Mouse (Mus musculus) thymus, postnatal 4 days (tissue): ENCODE data around the gene Mest.

Experiments
- DNase-seq: peaks from one replicate; pipeline ENCODE4 v3.0.0; 2021

The Mest gene

DNA sequence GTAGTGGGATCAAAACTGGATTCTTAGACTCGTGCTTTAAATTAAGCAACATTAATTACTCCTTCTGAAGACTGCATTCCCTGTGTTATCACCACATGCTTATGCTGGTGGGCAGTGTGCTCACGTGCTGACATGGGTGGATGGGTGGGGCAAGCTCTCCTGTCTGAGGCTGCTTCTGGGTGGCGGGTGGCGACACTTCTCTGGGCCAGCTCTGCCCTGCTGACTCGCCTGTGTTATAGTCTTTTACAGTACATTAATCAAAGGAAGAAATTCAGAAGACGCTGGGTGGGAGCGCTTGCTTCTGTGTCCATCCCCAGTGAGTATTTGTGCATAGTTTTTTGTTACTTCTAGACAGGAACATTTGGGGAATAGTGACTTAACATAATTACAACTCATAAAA lies 22.2 kb downstream of the Mest start:
- no peak for DNase-seq

DNA sequence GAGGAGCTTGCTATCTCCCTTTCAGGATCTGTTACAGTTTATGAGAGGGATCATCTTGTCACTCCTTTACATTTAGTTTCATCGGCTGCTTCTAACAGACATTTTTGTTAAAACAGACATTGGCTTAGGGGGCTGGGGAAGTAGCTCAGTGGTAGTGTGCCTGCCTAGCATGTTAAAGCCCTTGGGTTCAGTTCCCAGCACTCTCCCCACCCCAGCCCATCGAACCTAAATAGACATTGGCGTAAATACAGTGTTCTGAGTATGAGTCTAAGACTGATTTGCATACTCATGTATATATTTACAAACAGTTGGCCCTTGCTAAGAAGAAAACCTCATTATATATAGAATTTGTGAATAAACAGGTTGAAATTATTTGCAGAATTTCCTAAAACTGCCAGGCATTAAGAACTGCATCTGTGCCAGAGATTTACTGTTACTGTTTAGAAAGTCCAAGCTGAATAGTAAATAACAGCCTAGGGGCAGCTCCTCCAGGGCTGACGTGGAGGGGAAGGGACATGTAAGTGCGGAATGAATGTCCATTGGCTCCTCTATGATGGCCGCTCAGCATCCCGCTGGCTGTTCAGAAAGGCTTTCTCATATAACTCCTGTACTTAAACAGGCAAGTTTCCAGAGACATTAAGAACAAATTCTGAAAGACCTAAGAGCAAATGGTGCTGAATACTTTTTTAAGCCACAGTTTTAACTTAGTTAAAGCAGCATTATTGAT lies 24.4 kb downstream of the Mest start:
- DNase-seq, result no peak

DNA sequence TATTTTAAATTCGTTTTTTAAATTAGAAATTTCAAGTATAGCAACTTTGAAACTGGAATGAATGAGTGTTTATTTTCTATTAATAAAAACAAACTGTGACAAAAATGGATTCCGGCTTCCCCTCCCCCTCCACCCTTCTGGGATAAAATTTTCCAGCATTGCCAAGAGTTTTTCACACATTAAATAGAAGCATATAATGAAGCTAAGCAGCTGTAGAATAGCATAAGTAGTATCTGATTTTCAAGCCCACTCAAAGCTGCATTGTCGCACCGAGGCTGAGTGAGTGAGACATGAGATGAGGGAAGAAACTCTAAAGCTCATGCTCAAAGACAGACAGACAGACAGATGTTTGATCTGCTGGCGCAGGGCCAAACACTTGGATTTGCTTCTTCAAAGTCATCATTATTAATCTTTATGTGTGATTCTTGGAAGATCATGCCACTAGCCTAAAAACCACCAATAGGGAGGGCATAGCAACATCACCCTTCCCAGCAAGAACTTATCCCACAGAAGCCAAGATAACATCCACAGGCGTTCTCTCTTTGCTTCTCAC lies 25.1 kb downstream of the Mest start:
- DNase-seq, result no peak

DNA sequence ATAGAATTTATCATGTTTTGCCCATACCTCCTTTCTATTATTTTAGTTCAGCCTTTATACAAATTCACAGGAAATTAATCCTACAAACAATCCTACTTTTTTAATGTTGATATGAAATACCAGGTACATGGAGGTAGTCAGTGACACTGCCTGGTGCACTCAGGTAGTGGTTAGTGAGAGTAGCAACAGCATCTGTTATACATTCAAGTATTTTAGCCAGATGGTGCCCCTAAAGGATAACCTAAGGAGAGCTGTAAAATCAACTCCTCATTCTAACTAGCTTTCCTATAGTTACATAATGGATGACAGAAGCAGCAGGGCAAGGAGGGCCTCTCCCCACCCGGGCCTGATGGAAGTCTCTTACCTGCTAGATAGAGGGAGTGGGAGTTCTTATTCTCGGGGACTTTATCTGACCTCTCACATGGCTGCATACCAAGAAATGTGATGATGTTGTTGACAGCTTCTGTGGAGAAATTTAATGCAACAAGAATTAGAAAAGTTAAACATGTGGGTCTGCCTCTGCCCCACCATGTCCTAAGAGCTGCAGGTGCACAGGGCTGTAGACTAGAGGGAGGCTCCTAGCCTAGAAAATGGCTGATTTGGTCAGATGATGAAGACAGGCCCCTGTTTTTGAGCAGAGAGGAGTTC lies 25.8 kb downstream of the Mest start:
- DNase-seq, result no peak

DNA sequence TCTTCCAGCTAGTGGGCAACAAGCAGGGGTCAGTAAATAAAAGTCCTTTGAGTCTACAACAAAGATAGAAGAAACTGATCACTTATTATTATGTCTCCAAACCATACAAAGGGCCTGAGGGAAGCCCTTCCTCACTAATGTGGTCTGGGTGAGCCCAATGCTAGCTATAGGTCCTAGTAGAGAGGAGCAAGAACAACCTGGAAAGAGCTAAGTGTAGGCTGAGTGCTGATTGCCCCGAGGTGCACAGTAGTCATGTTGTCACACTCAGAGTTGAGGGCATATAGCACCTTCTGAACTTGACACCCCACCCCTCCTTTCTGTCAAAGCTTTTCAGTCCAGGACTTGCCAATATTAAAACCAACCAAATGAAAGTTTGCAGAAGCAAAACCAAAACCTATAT lies 26.5 kb downstream of the Mest start:
- DNase-seq, result no peak

DNA sequence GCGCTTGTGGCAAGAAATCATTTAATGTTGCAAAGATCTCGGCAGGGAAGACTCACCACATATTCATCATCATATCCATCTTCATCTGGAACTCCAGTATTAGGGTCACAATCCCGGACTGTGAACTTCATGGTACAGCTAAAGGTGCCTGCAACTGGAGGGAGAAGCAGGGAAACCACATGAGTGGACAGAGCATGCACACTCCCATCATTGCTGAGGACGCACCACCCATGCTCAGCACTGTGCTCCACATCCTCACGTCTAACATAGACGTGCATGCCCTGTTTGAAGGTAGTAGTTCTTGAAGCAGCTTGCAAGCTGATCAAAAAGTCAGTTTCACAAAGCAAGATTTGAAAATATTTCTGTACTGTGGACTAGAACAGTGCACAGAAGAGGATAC lies 27.1 kb downstream of the Mest start:
- DNase-seq, result no peak

DNA sequence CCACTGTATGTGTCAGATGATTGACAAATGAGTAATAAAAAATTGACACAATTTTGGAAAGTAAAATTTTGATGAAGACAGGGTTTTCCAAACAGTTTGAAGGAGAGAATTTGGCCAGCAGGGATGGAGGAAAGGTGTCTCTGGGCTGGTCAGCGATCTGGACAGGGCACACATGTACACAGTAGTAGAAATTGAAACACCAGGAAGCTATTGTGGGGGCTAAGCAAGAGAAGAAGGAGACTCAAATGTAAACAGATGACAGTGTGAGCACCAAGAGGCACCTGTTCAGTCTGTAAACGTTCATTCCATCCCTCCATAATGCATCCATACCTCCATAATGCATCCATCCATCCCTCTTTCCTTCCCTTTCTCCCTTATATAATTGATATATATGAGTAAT lies 27.9 kb downstream of the Mest start:
- DNase-seq, result no peak
